Mouse (Mus musculus) lung, postnatal 0 days (tissue): ENCODE data around the gene Rbpj.

ENCODE experiments used
- CTCF ChIP-seq: IDR thresholded peaks from 2 replicates; pipeline ENCODE4 v1.5.1; 2016; ENCODE audit warnings: antibody characterized with exemption, mild to moderate bottlenecking
- EP300 ChIP-seq: IDR thresholded peaks from 2 replicates; pipeline ENCODE4 v1.6.1; 2016; ENCODE audit warnings: antibody characterized with exemption, mild to moderate bottlenecking, control low read depth

DNA sequence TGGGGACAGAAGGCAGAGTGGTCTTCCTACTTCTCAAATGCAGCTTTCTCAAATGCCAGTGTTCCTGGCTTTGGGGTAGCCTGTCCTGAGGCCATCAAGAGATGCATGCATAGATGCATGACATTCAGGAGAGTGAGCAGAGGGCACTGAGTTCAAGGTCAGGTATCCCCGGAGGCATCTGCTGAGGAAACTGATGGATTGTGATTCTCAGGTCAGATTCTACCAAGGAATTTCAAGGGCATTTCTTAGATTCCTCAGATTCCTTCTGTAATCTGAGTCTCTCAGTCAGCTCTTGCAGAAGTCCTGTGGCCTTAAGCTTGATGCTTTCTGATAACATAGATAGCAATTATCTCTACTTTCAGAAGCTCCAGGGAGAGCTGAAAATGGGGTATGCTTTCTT, 76.1 kb downstream of the Rbpj start:
- TF ChIP-seq CTCF: no peak
- no peak for TF ChIP-seq EP300
